8 mouse cellular contexts compared by ENCODE assay signal in genomic region chr10:99461446-99461966, GRCm38 (mm10).
DNase-seq lines count a peak whose midpoint lies in the region; ATAC-seq and TF ChIP-seq lines count a peak whose summit lies in the region.

No protein-coding gene starts in this region.

- no peak overlapping the region; the same call in 1 of the 2 replicates for H3K9ac ChIP-seq in ES-Bruce4 (ENCODE audit: low read depth, poor library complexity, severe bottlenecking)
- peak overlapping the region; percentile 55 for H3K9ac ChIP-seq in forebrain, embryonic 11.5 days (ENCODE audit: low read length)
- H3K9ac ChIP-seq in hindbrain, embryonic 13.5 days, result peak overlapping the region; percentile 43; the same call in 1 of the 2 replicates
- H3K9ac ChIP-seq in midbrain, embryonic 14.5 days (replicated peaks; ENCODE audit: low read length), result peak overlapping the region; percentile 21

- TF ChIP-seq CTCF in ES-Bruce4 (IDR thresholded peaks at IDR 0.05; ENCODE audit: low read depth, low read length), result no peak

- H3K4me2 ChIP-seq in forebrain, embryonic 11.5 days (ENCODE audit: low read depth, low read length, severe bottlenecking), result peak overlapping the region; percentile 50
- peak overlapping the region; percentile 74 for H3K4me2 ChIP-seq in hindbrain, embryonic 13.5 days
- peak overlapping the region; percentile 61 for H3K4me2 ChIP-seq in midbrain, embryonic 14.5 days (ENCODE audit: low read length)

- TF ChIP-seq POLR2A in ES-Bruce4 (IDR thresholded peaks at IDR 0.05; ENCODE audit: insufficient read depth, low read length), result no peak

- peak; percentile 20; the same call in 1 of the 2 replicates for ATAC-seq in forebrain, embryonic 11.5 days (replicated peaks; ENCODE audit: low FRiP score)
- ATAC-seq in hindbrain, embryonic 13.5 days (ENCODE audit: low FRiP score), result peak; percentile 62
- peak; percentile 43; the same call in 1 of the 2 replicates for ATAC-seq in midbrain, embryonic 14.5 days (ENCODE audit: low FRiP score, low TSS enrichment)

- no peaks in the 10 kb centered on the region for H3K36me3 ChIP-seq in ES-Bruce4 (ENCODE audit: control insufficient read depth, insufficient read depth, low read length, poor library complexity, severe bottlenecking)
- H3K36me3 ChIP-seq in forebrain, embryonic 11.5 days (ENCODE audit: control insufficient read depth, insufficient read depth, low read length), result no peaks in the 10 kb centered on the region
- no peaks in the 10 kb centered on the region for H3K36me3 ChIP-seq in hindbrain, embryonic 13.5 days
- H3K36me3 ChIP-seq in midbrain, embryonic 14.5 days (ENCODE audit: control insufficient read depth, insufficient read depth, low read length), result no peaks in the 10 kb centered on the region

- H3K4me1 ChIP-seq in ES-Bruce4 (ENCODE audit: control insufficient read depth, insufficient read depth, low read length), result peaks cover 7% of the 10 kb centered on the region
- H3K4me1 ChIP-seq in forebrain, embryonic 11.5 days (replicated peaks; ENCODE audit: control insufficient read depth, insufficient read depth, low read length), result peaks cover 6% of the 10 kb centered on the region; the same call in 1 of the 2 replicates
- peaks cover 12% of the 10 kb centered on the region for H3K4me1 ChIP-seq in hindbrain, embryonic 13.5 days (replicated peaks)
- peaks cover 10% of the 10 kb centered on the region for H3K4me1 ChIP-seq in midbrain, embryonic 14.5 days (ENCODE audit: control insufficient read depth, insufficient read depth, low read length)

- H3K27me3 ChIP-seq in ES-Bruce4 (ENCODE audit: control insufficient read depth, insufficient read depth, low read length, poor library complexity, severe bottlenecking), result peaks cover 2% of the 10 kb centered on the region
- no peaks in the 10 kb centered on the region for H3K27me3 ChIP-seq in forebrain, embryonic 11.5 days (ENCODE audit: control insufficient read depth, insufficient read depth, low read length)
- H3K27me3 ChIP-seq in hindbrain, embryonic 13.5 days, result no peaks in the 10 kb centered on the region
- no peaks in the 10 kb centered on the region; the same call in 1 of the 2 replicates for H3K27me3 ChIP-seq in midbrain, embryonic 14.5 days (ENCODE audit: control insufficient read depth, insufficient read depth, low read length)

- peak overlapping the region; percentile 20 for H3K4me3 ChIP-seq in ES-Bruce4 (ENCODE audit: low read depth, low read length)
- peak overlapping the region; percentile 21 for H3K4me3 ChIP-seq in forebrain, embryonic 11.5 days (ENCODE audit: low read depth, low read length)
- H3K4me3 ChIP-seq in hindbrain, embryonic 13.5 days, result peak overlapping the region; percentile 38
- H3K4me3 ChIP-seq in midbrain, embryonic 14.5 days (replicated peaks; ENCODE audit: low read depth, low read length), result peak overlapping the region; percentile 30

- no peaks in the 10 kb centered on the region; the same call in 1 of the 2 replicates for H3K9me3 ChIP-seq in ES-Bruce4 (replicated peaks; ENCODE audit: control insufficient read depth, insufficient read depth, low read length, poor library complexity, severe bottlenecking)
- H3K9me3 ChIP-seq in forebrain, embryonic 11.5 days (ENCODE audit: control insufficient read depth, low read length), result no peaks in the 10 kb centered on the region
- H3K9me3 ChIP-seq in hindbrain, embryonic 13.5 days, result no peaks in the 10 kb centered on the region
- no peaks in the 10 kb centered on the region for H3K9me3 ChIP-seq in midbrain, embryonic 14.5 days (ENCODE audit: control insufficient read depth, low read length)

- H3K27ac ChIP-seq in ES-Bruce4 (ENCODE audit: insufficient read depth, low read length), result peak overlapping the region; percentile 90
- peak overlapping the region; percentile 41; the same call in 1 of the 2 replicates for H3K27ac ChIP-seq in forebrain, embryonic 11.5 days (ENCODE audit: low read depth, low read length)
- peak overlapping the region; percentile 19; the same call in 1 of the 2 replicates for H3K27ac ChIP-seq in hindbrain, embryonic 13.5 days
- H3K27ac ChIP-seq in midbrain, embryonic 14.5 days (replicated peaks; ENCODE audit: low read depth, low read length), result no peak overlapping the region

- no peak for TF ChIP-seq EP300 in ES-Bruce4 (IDR thresholded peaks at IDR 0.05; ENCODE audit: insufficient read depth, low read depth, low read length)

- DNase-seq in embryo, embryonic 11 days, result peak; percentile 61
- DNase-seq in embryo, embryonic 10.5 days (ENCODE audit: low spot score), result no peak
- DNase-seq in forebrain, embryonic 11.5 days (ENCODE audit: low spot score), result peak; percentile 58
- DNase-seq in liver (peak; percentile 24), adipocyte (ENCODE audit: low spot score) (no peak)
- DNase-seq in midbrain, embryonic 14.5 days, result no peak

- 3% methylated on average over 13 of the region's 13 CpGs for WGBS in forebrain, embryonic 11.5 days
- WGBS in hindbrain, embryonic 13.5 days, result 2% methylated on average over 13 of the region's 13 CpGs
- 2% methylated on average over 13 of the region's 13 CpGs for WGBS in midbrain, embryonic 14.5 days

Comparison
In these comparisons a context has a peak if more than half of its experiments do, and no peak if none do; other contexts are left out.
1. DNase-seq: peak in embryo, embryonic 11 days (single experiment), forebrain, embryonic 11.5 days (single experiment) and liver (single experiment); none in embryo, embryonic 10.5 days (single experiment), midbrain, embryonic 14.5 days (single experiment) and adipocyte (single experiment).
2. Peak in every context shown above with its lines, with median percentiles within 50 percentile points of each other: H3K4me3 ChIP-seq, ATAC-seq and H3K4me2 ChIP-seq.